Mouse (Mus musculus) lung, embryonic 16.5 days (tissue): ENCODE data around the gene Frmd4b. TPM values are rescaled to one million over a fixed set of nuclear protein-coding genes. Genes with fewer than 3 reads are reported as not detected.

Source experiments
- ATAC-seq: fragments of 200-750 bp; cut with Nextera tagmentation; 2 replicates; pipeline ENCODE4 v1.8.0; 2017; ENCODE audit warnings: low read depth, mild to moderate bottlenecking, moderate library complexity
- H3K27ac ChIP-seq: fragments of 300-500 bp; sonication (generic); 2 replicates; pipeline ENCODE4 v1.5.1; 2014; ENCODE audit warnings: mild to moderate bottlenecking, control low read depth, low read length
- H3K27me3 ChIP-seq: fragments of 300-500 bp; sonication (generic); 2 replicates; pipeline ENCODE4 v1.6.1; 2014; ENCODE audit warnings: low read depth, low read length, mixed read lengths; ENCODE audit not compliant: control insufficient read depth, insufficient read depth
- H3K36me3 ChIP-seq: fragments of 300-500 bp; sonication (generic); 2 replicates; pipeline ENCODE4 v1.6.1; 2014; ENCODE audit warnings: low read length; ENCODE audit not compliant: control insufficient read depth, insufficient read depth
- H3K4me1 ChIP-seq: fragments of 300-500 bp; sonication (generic); replicated peaks from 2 replicates; pipeline ENCODE4 v1.6.1; 2014; ENCODE audit warnings: low read length, mixed read lengths; ENCODE audit not compliant: control insufficient read depth, insufficient read depth
- H3K4me2 ChIP-seq: fragments of 300-500 bp; sonication (generic); 2 replicates; pipeline ENCODE4 v1.6.1; 2014; ENCODE audit warnings: low read depth, low read length, control low read depth
- H3K4me3 ChIP-seq: fragments of 300-500 bp; sonication (generic); 2 replicates; pipeline ENCODE4 v1.5.1; 2014; ENCODE audit warnings: mild to moderate bottlenecking, low read length, control low read depth
- H3K9ac ChIP-seq: fragments of 300-500 bp; sonication (generic); 2 replicates; pipeline ENCODE4 v1.6.1; 2014; ENCODE audit warnings: low read length, control low read depth
- H3K9me3 ChIP-seq: fragments of 300-500 bp; sonication (generic); 2 replicates; pipeline ENCODE4 v1.6.1; 2016; ENCODE audit warnings: low read length; ENCODE audit not compliant: control insufficient read depth
- WGBS: fragments of 180-500 bp; shearing (Covaris S2); extraction: QIAGEN DNeasy Blood & Tissue Kit; methylation state at CpG from one replicate; pipeline ENCODE4 v1.1.7; 2014; 5-methylcytosine and 5-hydroxymethylcytosine counted together
- polyA plus RNA-seq: library from polyadenylated mRNA; unstranded; fragments of >200 nt; fragmentation: Nextera tagmentation; extraction: Ambion mirVana; gene quantifications from 2 replicates; pipeline ENCODE4 v1.2.1, GENCODE M21; 2015

The Frmd4b gene
- polyA plus RNA-seq, 1 experiment from 2014 or later = 17.9 TPM

GRCm38 (mm10) chr6:97485886-97486386 lies 131.4 kb downstream of the Frmd4b start:
- no peaks in the 10 kb centered on the region for H3K9me3 ChIP-seq
- no peak overlapping the region for H3K9ac ChIP-seq
- WGBS = 84% methylated on average over 11 of the region's 11 CpGs
- no peak overlapping the region for H3K4me3 ChIP-seq
- H3K36me3 ChIP-seq = no peaks in the 10 kb centered on the region
- no peak overlapping the region for H3K4me2 ChIP-seq
- H3K4me1 ChIP-seq = peaks cover 14% of the 10 kb centered on the region
- no peak for ATAC-seq
- H3K27me3 ChIP-seq = no peaks in the 10 kb centered on the region
- no peak overlapping the region for H3K27ac ChIP-seq

- Histone ChIP-seq H3K9ac (no peak overlapping the region), H3K4me3 (no peak overlapping the region), H3K36me3 (no peaks in the 10 kb centered on the region), H3K27me3 (no peaks in the 10 kb centered on the region), H3K9me3 (no peaks in the 10 kb centered on the region), H3K4me2 (no peak overlapping the region), H3K27ac (no peak overlapping the region), H3K4me1 (peaks cover 4% of the 10 kb centered on the region; the same call in 1 of the 2 replicates)
- no peak for ATAC-seq
- WGBS = 63% methylated on average over 6 of the region's 6 CpGs
These were observed 135.4 kb downstream of the Frmd4b start for GRCm38 (mm10) chr6:97481912-97482311.

- H3K27me3 ChIP-seq = no peaks in the 10 kb centered on the region
- no peaks in the 10 kb centered on the region for H3K36me3 ChIP-seq
- no peak overlapping the region for H3K9ac ChIP-seq
- WGBS = 59% methylated on average over 19 of the region's 19 CpGs
- 0 out of 2 replicates have a peak, but pooled peaks cover 4% of the 10 kb centered on the region for H3K4me1 ChIP-seq
- no peak overlapping the region for H3K27ac ChIP-seq
- no peaks in the 10 kb centered on the region for H3K9me3 ChIP-seq
- H3K4me2 ChIP-seq = no peak overlapping the region
- H3K4me3 ChIP-seq = no peak overlapping the region
- ATAC-seq = 0 out of 2 replicates have a peak, but pooled peaks have one; percentile 26
These were observed 138.1 kb downstream of the Frmd4b start for GRCm38 (mm10) chr6:97478981-97479860.

- H3K4me1 ChIP-seq = peaks cover 4% of the 10 kb centered on the region; the same call in 1 of the 2 replicates
- H3K9me3 ChIP-seq = no peaks in the 10 kb centered on the region
- no peak overlapping the region for H3K4me3 ChIP-seq
- no peak for ATAC-seq
- WGBS = 94% methylated on average over 4 of the region's 4 CpGs
- H3K36me3 ChIP-seq = no peaks in the 10 kb centered on the region
- no peak overlapping the region for H3K9ac ChIP-seq
- H3K4me2 ChIP-seq = no peak overlapping the region
- H3K27me3 ChIP-seq = no peaks in the 10 kb centered on the region
- H3K27ac ChIP-seq = no peak overlapping the region
These were observed 143.7 kb downstream of the Frmd4b start for GRCm38 (mm10) chr6:97473672-97474071.

GRCm38 (mm10) chr6:97472873-97473550 lies 144.3 kb downstream of the Frmd4b start:
- Histone ChIP-seq H3K9me3 (no peaks in the 10 kb centered on the region), H3K27me3 (no peaks in the 10 kb centered on the region), H3K9ac (no peak overlapping the region), H3K4me3 (no peak overlapping the region), H3K27ac (no peak overlapping the region), H3K36me3 (no peaks in the 10 kb centered on the region), H3K4me2 (no peak overlapping the region), H3K4me1 (no peaks in the 10 kb centered on the region; the same call in 1 of the 2 replicates)
- 64% methylated on average over 4 of the region's 4 CpGs for WGBS
- ATAC-seq = no peak

GRCm38 (mm10) chr6:97463898-97464524 lies 153.3 kb downstream of the Frmd4b start:
- H3K36me3 ChIP-seq = no peaks in the 10 kb centered on the region
- H3K4me2 ChIP-seq = peak overlapping the region; percentile 17; the same call in 1 of the 2 replicates
- no peaks in the 10 kb centered on the region for H3K27me3 ChIP-seq
- no peak; the same call in 1 of the 2 replicates for ATAC-seq
- H3K9me3 ChIP-seq = no peaks in the 10 kb centered on the region
- no peak overlapping the region for H3K9ac ChIP-seq
- no peaks in the 10 kb centered on the region for H3K4me1 ChIP-seq
- WGBS = 31% methylated on average over 17 of the region's 17 CpGs
- no peak overlapping the region for H3K4me3 ChIP-seq
- peak overlapping the region; percentile 15 for H3K27ac ChIP-seq

GRCm38 (mm10) chr6:97462421-97462820 lies 154.9 kb downstream of the Frmd4b start:
- no peak overlapping the region for H3K27ac ChIP-seq
- no peaks in the 10 kb centered on the region for H3K4me1 ChIP-seq
- H3K9me3 ChIP-seq = no peaks in the 10 kb centered on the region
- no peak overlapping the region for H3K4me3 ChIP-seq
- H3K9ac ChIP-seq = no peak overlapping the region
- ATAC-seq = no peak
- no peaks in the 10 kb centered on the region for H3K27me3 ChIP-seq
- no peaks in the 10 kb centered on the region for H3K36me3 ChIP-seq
- H3K4me2 ChIP-seq = no peak overlapping the region

GRCm38 (mm10) chr6:97459112-97459511 lies 158.2 kb downstream of the Frmd4b start:
- H3K27ac ChIP-seq = peak overlapping the region; percentile 58
- no peaks in the 10 kb centered on the region for H3K9me3 ChIP-seq
- H3K4me1 ChIP-seq = no peaks in the 10 kb centered on the region
- 61% methylated on average over 7 of the region's 7 CpGs for WGBS
- H3K9ac ChIP-seq = no peak overlapping the region
- H3K27me3 ChIP-seq = no peaks in the 10 kb centered on the region
- ATAC-seq = no peak
- peak overlapping the region; percentile 28 for H3K4me3 ChIP-seq
- peak overlapping the region; percentile 35 for H3K4me2 ChIP-seq
- H3K36me3 ChIP-seq = no peaks in the 10 kb centered on the region

- no peak for ATAC-seq
- peak overlapping the region; percentile 35 for H3K4me2 ChIP-seq
- no peaks in the 10 kb centered on the region for H3K4me1 ChIP-seq
- H3K36me3 ChIP-seq = no peaks in the 10 kb centered on the region
- H3K9ac ChIP-seq = no peak overlapping the region
- 42% methylated on average over 9 of the region's 9 CpGs for WGBS
- H3K27ac ChIP-seq = peak overlapping the region; percentile 58
- no peaks in the 10 kb centered on the region for H3K27me3 ChIP-seq
- H3K9me3 ChIP-seq = no peaks in the 10 kb centered on the region
- H3K4me3 ChIP-seq = peak overlapping the region; percentile 28
These were observed 159.0 kb downstream of the Frmd4b start for GRCm38 (mm10) chr6:97458358-97458757.
